Mouse (Mus musculus) megakaryocyte-erythroid progenitor cell, adult 5-6 weeks (primary cell): ENCODE measurements around the gene E2f4. TPM values are rescaled to one million over a fixed set of nuclear protein-coding genes. Genes with fewer than 3 reads are reported as not detected.

Source experiments
- ATAC-seq: replicated peaks from 2 replicates; pipeline ENCODE4 v1.8.0; 2016; ENCODE audit warnings: mild to moderate bottlenecking, inconsistent platforms; ENCODE audit not compliant: severe bottlenecking, poor library complexity, low FRiP score, low TSS enrichment
- total RNA-seq, 2 experiments: library from RNA; stranded (forward) in 1 of 2; stranded (reverse) in 1 of 2; fragments of 200-1000, 215-1000 nt in 1 of 2; fragments of >200 nt in 1 of 2; fragmentation: Nextera tagmentation in 1 of 2; gene quantifications; 2 replicates each; pipeline ENCODE4 v1.2.3; 2014 to 2017

E2f4 gene
- total RNA-seq (2014; fragmentation: Nextera tagmentation) (385 and 390 TPM in 2 replicates), total RNA-seq (2017) (74.9 and 128 TPM in 2 replicates)

- peak; percentile 79 for ATAC-seq
These were observed at the start of gene E2f4 for GRCm38 (mm10) chr8:105297511-105298192. TSS of gene E2f4 (plus strand) at chr8:105297663.

- no peak for ATAC-seq
These were observed 45.5 kb upstream of the E2f4 start for GRCm38 (mm10) chr8:105251954-105252353.

DNA sequence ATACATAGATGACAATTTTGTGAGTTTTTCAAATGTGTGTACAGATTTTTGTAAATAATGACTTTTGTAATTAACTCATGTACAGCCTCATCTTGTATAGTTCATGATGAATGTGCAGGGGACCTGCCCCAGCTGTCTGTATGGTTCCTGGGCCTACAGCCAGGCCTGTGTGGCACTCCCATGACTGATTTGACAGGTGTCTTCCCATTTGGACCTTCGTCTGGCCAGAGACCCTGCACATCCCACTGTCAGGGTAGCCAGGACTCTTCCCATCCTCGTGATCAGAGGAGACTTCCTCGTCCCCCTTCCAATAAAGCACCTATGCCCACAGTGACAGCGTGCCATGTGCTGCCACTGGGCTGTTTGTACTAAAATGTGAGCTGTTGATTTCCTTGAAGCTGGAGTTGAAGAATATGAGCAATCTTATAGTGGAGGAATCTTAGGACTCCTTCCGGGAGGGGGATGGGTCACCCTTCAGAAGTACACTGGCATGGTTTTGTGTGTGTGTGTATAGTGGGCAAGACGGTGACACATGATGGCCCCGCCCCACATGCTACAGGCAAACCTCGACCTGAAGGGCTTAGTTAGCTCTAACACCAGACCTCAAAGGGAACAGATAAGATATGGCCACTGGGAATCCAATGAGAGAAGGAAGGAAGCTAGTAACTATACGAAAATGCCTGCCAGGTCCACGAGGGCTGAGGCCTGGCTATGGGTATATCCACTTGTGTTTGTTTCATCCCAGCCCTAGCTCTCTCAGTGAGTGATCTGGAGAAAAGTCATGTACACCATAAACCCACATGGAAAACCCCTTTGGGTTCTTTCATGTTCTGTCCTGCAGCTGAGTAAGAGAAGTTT is 44.6 kb upstream of the E2f4 start:
- no peak for ATAC-seq

DNA sequence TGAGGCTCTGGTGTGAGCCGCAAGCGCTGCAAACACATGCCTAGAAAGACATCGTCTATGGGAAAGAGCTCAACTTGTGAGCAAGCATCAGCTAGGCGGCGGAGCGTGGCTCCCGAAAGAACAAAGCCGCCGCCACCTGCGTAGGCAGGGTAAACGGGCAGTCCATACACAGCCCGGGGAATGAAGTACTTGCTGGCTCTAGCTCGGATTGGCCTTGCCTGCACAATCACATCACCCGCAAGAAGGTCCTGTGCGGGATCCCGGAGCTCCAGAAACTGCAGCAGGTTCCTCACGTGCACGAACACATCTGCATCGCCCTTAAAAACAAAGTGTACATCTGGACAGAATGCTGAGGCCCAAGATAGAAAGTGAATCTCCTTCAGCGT is 43.7 kb upstream of the E2f4 start:
- ATAC-seq, result no peak

GRCm38 (mm10) chr8:105254152-105254965 is 43.1 kb upstream of the E2f4 start:
- peak; percentile 75 for ATAC-seq

DNA sequence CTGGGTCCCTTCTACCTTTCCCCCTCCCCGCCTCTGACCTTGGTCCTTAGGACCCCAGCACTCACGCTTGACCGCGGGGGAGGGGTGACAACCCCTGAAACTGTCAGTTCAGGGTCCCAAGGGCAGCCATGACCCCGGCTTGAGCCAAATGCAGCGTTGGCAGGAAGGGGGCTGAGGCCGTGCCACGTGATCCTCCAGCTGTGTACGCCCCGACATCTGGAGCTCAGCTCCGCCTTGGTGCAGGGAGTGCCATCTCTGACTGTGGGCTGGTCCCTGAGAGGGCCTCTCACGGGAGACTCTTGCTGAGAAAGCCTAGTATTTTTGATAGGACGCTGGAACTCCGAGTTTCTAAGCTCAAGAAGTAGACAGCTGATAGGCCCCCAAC is 42.5 kb upstream of the E2f4 start, which contains the start of gene B3gnt9:
B3gnt9 (minus strand) TSS at position 188 of the 385 bp plus-strand sequence.
- peak; percentile 72 for ATAC-seq

DNA sequence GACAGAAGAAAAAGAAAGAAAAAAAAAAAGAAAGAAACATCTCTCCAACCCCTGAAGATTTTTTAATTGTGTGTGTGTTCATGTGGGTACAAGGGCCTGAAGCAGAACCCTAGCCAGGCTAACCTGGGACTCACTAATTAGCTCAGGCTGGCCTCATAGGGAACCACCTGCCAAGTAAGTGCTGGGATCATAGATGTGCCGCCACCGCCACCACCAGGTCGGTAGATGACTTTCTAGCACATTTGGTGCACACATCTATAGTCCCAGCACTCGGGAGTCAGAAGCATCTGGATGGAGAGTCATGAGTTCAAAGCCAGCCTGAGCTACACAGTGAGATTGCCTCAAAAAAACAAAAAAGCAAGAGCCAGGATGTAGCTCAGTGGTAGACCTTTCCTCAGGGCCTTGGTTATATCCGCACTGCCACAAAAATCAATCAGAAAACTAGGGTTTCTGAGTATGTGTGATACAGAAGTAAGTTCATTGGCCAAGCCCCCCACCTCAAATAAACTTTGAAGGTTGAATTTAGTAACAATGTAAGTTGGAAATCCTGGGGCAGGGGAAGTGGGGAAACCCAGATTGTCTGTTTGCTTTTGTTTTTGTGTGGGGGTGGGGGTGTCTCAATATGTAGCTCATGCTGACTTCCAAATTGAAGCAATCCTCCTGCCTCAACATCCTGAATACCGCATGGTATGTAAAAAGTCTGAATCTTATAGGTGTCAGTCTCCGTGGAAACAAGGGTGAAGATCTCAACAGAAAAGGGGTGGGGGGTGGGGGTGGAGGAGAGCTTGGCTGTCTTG is 39.9 kb upstream of the E2f4 start:
- ATAC-seq, result no peak

DNA sequence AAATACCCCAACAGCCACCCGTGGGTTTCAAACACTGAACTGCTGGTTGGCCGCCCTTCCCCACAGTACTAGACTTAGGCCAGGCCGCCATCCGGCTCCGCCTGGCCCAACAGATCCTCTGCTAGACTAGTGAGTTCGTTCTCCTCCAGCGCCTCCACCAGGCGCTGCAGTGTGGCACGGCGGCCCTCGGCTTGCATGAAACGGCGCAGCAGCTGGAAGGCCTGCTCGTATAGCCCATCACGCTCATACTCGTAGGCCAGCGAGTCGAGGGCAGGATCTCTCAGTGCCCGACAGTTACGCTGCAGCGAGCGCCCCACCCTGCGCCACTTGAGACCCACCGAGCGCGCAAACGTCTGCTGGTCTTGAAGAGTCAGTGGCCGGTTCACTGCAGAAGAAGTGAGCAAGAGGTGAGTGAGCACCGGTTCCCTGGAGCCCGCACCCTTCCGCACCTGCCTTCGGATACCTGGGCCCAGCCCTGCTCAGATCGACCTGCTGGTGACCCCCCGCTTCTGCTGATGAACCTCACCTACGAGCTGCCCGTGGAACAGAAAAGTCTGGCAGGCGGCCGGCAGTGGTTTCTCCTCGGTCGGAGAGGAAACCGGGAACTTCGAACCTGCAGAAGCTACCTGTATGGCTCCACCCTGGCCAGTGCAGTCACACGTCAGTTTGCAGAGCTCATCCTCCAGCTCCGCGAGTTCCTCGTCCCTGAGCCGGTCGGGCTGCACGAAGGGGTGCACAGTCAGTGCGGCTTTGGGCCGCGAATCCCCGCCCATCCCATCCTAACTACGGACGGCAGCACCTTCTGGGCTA is 38.3 kb upstream of the E2f4 start:
- peak; percentile 8; the same call in 1 of the 2 replicates for ATAC-seq

DNA sequence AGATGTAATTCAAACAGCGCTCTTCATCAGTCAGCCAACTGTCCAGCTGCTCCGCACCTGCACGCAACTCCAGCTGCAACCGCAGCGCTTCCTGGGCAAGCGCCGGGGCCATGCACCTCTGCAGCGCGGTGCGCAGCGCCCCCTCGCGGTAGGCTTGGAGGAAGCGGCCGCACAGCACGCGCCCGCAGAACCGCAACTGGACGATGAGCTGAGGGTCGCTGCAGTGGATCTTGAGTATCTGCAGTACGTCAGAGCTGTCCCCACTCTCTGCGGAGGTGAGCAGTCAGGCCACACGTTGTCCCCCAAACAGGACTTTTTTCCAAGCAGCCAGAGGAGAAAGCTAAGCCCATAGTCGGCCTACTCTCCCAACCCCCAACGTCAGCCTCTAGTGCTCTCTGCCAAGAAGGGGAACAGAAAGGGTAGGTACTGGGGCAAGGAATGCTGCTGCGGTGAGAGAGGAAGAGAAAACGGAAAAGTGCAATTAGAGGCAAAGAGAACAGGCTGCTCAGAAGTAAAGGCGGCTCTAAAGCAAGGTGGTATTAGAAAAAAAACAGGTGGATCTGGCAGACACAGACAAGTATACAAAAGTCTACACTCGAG is 37.6 kb upstream of the E2f4 start:
- ATAC-seq, result peak; percentile 46

- ATAC-seq, result no peak
These were observed 36.9 kb upstream of the E2f4 start for GRCm38 (mm10) chr8:105260371-105261099.

DNA sequence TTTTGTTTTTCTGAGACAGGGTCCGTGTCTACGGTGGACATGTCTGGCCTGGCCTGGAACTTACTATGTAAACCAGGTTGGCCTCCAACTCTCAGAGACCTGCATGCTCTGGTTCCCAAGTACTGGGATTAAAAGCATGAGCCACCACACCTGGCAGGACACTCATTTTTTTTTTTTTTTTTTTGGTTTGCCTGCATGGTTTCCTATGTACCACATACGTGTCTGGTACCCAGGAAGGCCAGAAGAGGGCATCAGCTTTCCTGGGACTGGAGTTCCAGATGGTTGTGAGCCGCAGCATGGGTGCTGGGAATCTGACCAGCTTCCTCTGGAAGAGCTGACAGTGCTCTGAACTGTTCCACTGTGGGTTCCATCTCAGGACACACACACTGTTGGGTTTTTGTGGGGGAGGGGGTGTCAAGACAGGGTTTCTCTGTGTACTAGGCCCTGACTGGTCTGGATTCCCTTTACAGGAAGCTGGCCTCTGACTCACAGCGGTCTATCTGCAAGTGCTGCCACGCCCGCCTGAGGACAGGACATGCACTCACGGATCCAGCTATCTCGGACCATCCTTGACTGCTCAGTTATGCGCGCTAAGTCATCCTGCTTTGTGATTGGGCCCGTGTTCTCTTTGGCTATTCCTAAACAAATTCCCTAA is 36.0 kb upstream of the E2f4 start:
- ATAC-seq, result no peak

DNA sequence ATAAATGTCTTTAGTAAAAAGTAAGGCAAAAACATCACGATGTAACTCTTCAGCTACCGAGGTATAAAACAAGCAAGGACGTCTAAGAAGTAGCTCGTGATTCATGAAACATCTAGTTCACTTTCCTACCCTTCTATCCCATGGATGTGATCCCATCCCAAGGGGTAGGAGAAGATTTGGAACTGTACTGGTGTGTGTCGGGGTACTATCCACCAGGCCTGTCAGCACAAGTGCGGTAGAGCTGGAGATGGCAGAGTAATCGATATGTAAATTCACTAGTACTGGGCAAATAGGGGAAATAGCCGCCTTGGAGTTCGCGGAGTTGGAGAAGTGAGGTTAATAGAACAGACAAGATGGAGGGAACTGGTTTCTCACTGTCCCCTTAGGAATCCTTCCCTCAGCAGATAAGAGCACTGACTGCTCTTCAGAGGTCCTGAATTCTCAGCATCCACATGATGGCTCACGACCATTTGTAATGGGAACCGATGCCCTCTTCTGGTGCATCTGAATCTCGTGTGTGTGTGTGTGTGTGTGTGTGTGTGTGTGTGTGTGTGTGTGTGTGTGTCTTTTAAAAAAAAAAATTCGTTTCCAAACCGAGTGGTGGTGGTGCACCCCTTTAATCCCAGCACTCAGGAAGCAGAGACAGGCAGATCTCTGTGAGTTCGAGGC is 34.1 kb upstream of the E2f4 start:
- ATAC-seq, result no peak

GRCm38 (mm10) chr8:105264024-105264982 is 33.2 kb upstream of the E2f4 start, which contains the start of the genes Tradd and Fbxl8:
TSS of gene Tradd (minus strand) at chr8:105264609.
TSS of gene Fbxl8 (plus strand) at chr8:105264648.
- peak; percentile 77 for ATAC-seq

DNA sequence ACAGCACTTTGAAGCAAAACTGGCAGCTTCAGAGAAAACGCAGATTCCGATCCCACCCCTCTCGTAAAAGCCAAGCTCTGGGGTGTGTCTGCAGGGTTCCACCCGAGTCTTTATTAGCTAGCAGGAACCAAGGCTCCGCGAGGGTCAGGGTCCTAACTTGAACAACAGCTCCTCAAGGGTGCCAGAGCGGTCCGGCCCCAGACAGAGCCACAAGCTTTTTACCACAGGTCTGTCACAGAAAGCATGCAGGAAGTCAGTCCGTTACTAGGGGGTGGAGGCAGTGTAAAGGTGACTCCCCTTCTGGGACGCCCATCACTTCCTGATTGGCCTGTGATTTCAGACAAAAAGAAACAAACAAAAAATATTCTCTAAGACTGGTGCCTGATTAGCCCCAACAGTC is 32.3 kb upstream of the E2f4 start:
- peak; percentile 66 for ATAC-seq

DNA sequence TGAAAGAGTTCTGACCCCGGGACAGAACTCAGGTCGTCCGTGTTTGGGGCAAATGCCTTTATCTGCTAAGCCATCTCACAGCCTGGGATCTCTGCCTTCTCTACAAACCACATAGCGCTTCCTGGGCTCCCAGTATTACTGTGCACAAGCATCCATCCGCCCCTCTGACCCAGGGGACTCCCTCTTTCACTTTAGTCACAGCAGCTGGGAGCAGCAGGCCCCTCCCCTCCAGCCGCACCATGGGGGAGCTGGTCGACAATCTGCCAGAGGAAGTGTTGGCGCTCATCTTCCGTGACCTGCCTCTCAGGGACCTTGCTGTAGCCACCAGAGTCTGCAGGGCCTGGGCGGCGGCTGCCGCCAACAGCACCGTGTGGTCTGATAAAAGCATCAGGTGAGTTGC is 30.7 kb upstream of the E2f4 start:
- no peak for ATAC-seq
